Mouse (Mus musculus) heart, embryonic 14.5 days (tissue): Measurements from ENCODE around the gene Pard3b. TPM values are rescaled to one million over a fixed set of nuclear protein-coding genes. Genes with fewer than 3 reads are reported as not detected.

ENCODE experiments used
- ATAC-seq: fragments of 200-750 bp; cut with Nextera tagmentation; 2 replicates; pipeline ENCODE4 v1.8.0; 2017; ENCODE audit warnings: low read depth, moderate TSS enrichment; ENCODE audit not compliant: insufficient number of reproducible peaks, insufficient read depth, low FRiP score
- H3K27ac ChIP-seq, 2 experiments: fragments of 200-500 bp in 1 of 2; fragments of 300-500 bp in 1 of 2; sonication (generic) in 1 of 2; replicated peaks in 1 of 2; 2 replicates each; pipeline ENCODE4 v1.5.1; 2012 to 2014; ENCODE audit warnings: low read depth in 2 of 2, low read length in 2 of 2, control low read depth in 1 of 2, mild to moderate bottlenecking in 1 of 2, mixed read lengths in 1 of 2; ENCODE audit not compliant: control insufficient read depth in 1 of 2, insufficient read depth in 1 of 2
- H3K27me3 ChIP-seq: fragments of 300-500 bp; sonication (generic); 2 replicates; pipeline ENCODE4 v1.6.1; 2014; ENCODE audit warnings: mild to moderate bottlenecking, low read length, control low read depth; ENCODE audit not compliant: control insufficient read depth, insufficient read depth
- H3K36me3 ChIP-seq: fragments of 300-500 bp; sonication (generic); 2 replicates; pipeline ENCODE4 v1.6.1; 2014; ENCODE audit warnings: mild to moderate bottlenecking, control low read depth, low read length, mixed read lengths; ENCODE audit not compliant: control insufficient read depth, insufficient read depth
- H3K4me1 ChIP-seq, 2 experiments: fragments of 200-500 bp in 1 of 2; fragments of 300-500 bp in 1 of 2; sonication (generic) in 1 of 2; 2 replicates each; pipeline ENCODE4 v1.6.1; 2012 to 2014; ENCODE audit warnings: low read length in 2 of 2, control low read depth in 1 of 2, mixed read lengths in 1 of 2; ENCODE audit not compliant: control insufficient read depth in 2 of 2, insufficient read depth in 2 of 2
- H3K4me2 ChIP-seq: fragments of 300-500 bp; sonication (generic); 2 replicates; pipeline ENCODE4 v1.6.1; 2014; ENCODE audit warnings: mild to moderate bottlenecking, low read length
- H3K4me3 ChIP-seq, 2 experiments: fragments of 200-500 bp in 1 of 2; fragments of 300-500 bp in 1 of 2; sonication (generic) in 1 of 2; 2 replicates each; pipeline ENCODE4 v1.5.1; 2012 to 2014; ENCODE audit warnings: low read length in 2 of 2, mild to moderate bottlenecking in 2 of 2, control low read depth in 1 of 2, low read depth in 1 of 2, moderate library complexity in 1 of 2; ENCODE audit not compliant: control insufficient read depth in 1 of 2, insufficient read depth in 1 of 2
- H3K9ac ChIP-seq: fragments of 300-500 bp; sonication (generic); 2 replicates; pipeline ENCODE4 v1.6.1; 2014; ENCODE audit warnings: mild to moderate bottlenecking, low read length
- H3K9me3 ChIP-seq: fragments of 300-500 bp; sonication (generic); 2 replicates; pipeline ENCODE4 v1.6.1; 2016; ENCODE audit warnings: low read length, control low read depth; ENCODE audit not compliant: control insufficient read depth
- WGBS: fragments of 180-500 bp; shearing (Covaris S2); extraction: QIAGEN DNeasy Blood & Tissue Kit; methylation state at CpG from one replicate; pipeline ENCODE4 v1.1.7; 2014; 5-methylcytosine and 5-hydroxymethylcytosine counted together
- polyA plus RNA-seq: library from polyadenylated mRNA; unstranded; fragments of >200 nt; fragmentation: Nextera tagmentation; extraction: Ambion mirVana; gene quantifications from 2 replicates; pipeline ENCODE4 v1.2.1, GENCODE M21; 2014

Pard3b gene
- polyA plus RNA-seq, result 16.9 and 17.1 TPM in 2 replicates

DNA sequence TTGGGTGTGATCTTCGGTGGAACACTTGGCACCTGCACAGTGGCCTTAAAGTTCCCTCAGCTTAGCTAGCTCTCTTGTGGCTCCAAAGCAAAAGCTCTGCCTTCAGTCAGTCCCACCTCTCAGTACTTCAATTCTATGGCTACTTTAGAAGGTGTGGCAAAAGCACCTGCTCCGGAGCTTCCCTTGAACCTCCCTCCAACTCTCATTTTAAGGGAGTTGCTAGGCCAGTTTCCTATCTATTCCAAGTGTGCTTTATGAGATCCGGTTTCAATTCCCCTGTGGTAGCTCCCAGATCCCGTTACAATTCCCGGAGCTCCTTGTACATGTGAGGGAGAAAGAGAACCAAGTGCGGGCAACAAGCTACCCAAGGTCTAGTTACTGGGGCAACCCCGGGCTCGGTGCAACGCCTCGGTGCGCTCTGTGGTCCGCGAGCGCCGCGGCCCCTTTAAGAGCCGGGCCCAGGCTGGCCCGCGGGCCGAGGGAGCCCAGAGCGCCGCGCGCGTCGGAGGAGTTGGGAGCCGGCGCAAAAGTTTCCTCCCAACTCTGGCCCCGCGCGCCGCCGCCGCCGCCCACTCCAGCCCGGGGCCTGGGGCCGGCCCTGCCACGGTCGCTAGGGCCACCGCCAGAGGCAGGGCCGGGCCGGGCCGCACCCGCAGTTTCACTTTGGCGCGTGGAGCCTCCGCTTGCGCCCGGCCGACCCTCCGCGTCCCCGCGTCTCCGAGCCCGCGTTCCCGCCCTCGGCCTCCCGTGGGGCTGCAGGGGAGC, at the start of gene Pard3b:
Pard3b (plus strand) TSS at position 478 of the 765 bp plus-strand sequence.
- Histone ChIP-seq H3K27ac (peak within 1 kb of the TSS; percentile 0 to 66; a peak in 3 of 4 replicates), H3K9ac (peak within 1 kb of the TSS; percentile 95), H3K4me2 (peak within 1 kb of the TSS; percentile 85), H3K36me3 (no peaks in the 10 kb centered on the region), H3K27me3 (no peaks in the 10 kb centered on the region), H3K4me1 (peaks cover 9 to 11% of the 10 kb centered on the region in 2 experiments), H3K4me3 (peak within 1 kb of the TSS; percentile 76 to 99), H3K9me3 (no peaks in the 10 kb centered on the region)
- ATAC-seq, result peak; percentile 86
- under 1% methylated on average over 55 of the region's 60 CpGs for WGBS

DNA sequence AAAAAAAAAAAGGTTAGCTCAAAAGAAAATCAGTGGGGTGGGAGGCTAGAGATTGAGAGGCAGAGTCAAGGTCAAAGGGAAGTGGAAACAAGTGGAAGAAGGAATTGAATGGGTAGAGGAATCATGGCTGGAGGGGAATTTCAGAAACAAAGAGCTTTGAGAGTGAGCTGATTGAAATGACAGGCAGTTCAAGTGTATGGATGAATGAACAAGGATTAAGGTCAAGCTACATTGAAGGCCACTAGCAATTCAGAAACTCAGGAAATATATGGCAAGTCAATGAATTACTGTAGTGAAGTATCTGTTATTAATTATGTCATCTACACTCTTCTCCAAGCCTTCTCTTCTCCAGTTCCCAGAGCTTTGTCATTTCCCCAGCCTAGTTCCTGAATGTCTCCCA, 22.4 kb upstream of the Pard3b start:
- H3K9ac ChIP-seq, result no peak overlapping the region
- no peaks in the 10 kb centered on the region for H3K36me3 ChIP-seq
- no peak overlapping the region for H3K27ac ChIP-seq
- no peak overlapping the region for H3K4me2 ChIP-seq
- no peaks in the 10 kb centered on the region for H3K27me3 ChIP-seq
- no peaks in the 10 kb centered on the region for H3K4me1 ChIP-seq
- ATAC-seq, result no peak
- no peaks in the 10 kb centered on the region for H3K9me3 ChIP-seq
- H3K4me3 ChIP-seq, result no peak overlapping the region

DNA sequence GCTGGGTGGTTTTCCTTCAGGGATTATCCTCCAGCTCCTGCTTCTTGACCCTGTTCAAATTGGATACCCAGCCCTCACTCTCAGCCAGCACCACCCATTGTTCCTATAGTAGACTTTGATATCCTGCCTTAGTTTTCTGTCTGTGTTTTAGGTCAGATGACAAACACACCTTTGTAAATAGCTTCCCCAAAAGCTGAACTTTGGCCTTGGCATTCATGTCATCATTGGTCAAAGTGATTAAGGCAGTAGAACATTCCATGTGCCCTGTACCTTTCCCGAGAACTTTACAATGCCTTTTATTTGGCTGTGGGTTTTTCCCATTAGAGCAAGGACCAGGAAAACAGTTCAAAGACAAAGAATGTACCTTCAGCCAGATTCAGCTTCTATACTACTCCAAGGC, 18.0 kb upstream of the Pard3b start:
- WGBS, result 73% methylated on average over 1 of the region's 1 CpGs
- ATAC-seq, result no peak

DNA sequence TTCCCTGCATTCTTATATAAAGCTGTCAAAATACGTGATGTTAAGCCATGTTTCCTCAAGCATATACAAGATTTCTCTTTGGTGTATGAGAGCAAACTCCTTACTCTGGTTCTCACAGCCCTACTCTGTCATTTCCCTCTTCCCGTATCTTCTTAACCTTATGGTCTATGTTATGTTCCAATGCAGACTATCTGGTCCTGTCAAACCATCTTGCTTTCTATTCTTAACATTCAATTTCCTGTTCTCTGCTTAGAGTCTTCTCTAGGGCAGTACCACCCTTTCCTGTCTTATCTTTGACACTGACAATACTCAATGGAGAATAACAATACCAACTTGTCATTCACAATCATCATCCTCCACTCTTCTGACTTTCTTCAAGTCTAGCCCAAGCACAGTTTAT, 8.8 kb upstream of the Pard3b start:
- no peak overlapping the region for H3K9ac ChIP-seq
- H3K27me3 ChIP-seq, result no peaks in the 10 kb centered on the region
- H3K4me2 ChIP-seq, result no peak overlapping the region
- no peak for ATAC-seq
- H3K9me3 ChIP-seq, result no peaks in the 10 kb centered on the region
- no peaks in the 10 kb centered on the region for H3K36me3 ChIP-seq
- no peak overlapping the region for H3K27ac ChIP-seq
- H3K4me1 ChIP-seq, result no peaks in the 10 kb centered on the region
- 49% methylated on average over 2 of the region's 2 CpGs for WGBS
- no peak overlapping the region for H3K4me3 ChIP-seq

More for the DNA sequence above, 18.0 kb upstream of the Pard3b start:
- Histone ChIP-seq H3K9ac (no peak overlapping the region), H3K27me3 (no peaks in the 10 kb centered on the region), H3K4me3 (no peak overlapping the region), H3K4me2 (no peak overlapping the region), H3K4me1 (no peaks in the 10 kb centered on the region), H3K27ac (no peak overlapping the region), H3K9me3 (no peaks in the 10 kb centered on the region), H3K36me3 (no peaks in the 10 kb centered on the region)

DNA sequence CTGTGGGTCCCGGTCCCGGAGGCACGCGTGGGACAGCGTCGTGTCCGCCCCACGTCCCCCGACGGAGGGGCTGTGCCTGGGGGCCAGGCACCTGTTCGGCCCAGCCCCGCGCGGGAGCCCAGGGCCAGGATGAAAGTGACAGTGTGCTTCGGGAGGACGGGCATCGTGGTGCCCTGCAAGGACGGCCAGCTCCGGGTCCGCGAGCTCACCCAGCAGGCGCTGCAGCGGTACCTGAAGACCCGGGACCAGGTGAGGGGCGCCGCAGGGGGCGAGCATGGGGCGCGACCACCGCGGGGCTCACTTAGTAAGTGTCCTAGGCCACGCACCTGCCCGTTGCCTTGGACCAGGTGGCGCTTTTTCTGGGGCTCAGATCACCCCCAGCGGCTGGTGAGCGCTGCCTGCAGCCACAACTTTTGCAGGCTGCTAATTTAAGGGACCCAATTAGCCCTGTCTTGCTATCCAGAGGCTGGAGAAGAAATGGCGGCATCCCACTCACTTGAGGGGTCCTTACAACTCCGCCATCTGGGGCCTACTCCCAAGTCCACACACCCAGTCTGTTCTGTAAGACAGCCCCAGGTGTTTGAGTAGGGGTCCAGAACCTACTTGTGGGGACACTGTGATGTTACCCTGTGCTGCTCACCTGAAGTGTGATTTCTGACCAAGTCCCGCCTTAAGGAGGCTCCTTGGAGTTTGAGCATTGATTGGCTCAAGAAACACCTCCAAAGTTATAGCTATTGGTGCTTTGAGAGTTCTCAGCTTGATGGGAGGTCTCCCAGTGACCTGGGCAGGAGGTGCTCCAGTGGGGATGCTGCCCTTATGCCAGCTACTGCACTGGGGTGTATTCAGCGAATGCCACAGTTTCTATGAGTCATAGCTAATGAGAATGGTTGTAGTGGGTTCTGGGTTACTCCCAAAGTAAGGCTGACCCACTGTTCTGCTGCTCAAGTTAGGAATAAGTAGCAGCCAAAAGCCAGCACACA, 780 bp downstream of the Pard3b start:
- Histone ChIP-seq H3K9ac (peak overlapping the region; percentile 95), H3K36me3 (no peaks in the 10 kb centered on the region), H3K27me3 (no peaks in the 10 kb centered on the region), H3K4me1 (peaks cover 9 to 11% of the 10 kb centered on the region in 2 experiments), H3K4me2 (peak overlapping the region; percentile 85), H3K27ac (peak overlapping the region; percentile 0 to 66; a peak in 3 of 4 replicates), H3K4me3 (peak overlapping the region; percentile 76 to 99), H3K9me3 (no peaks in the 10 kb centered on the region)
- 3% methylated on average over 40 of the region's 40 CpGs for WGBS
- ATAC-seq, result peak; percentile 73

DNA sequence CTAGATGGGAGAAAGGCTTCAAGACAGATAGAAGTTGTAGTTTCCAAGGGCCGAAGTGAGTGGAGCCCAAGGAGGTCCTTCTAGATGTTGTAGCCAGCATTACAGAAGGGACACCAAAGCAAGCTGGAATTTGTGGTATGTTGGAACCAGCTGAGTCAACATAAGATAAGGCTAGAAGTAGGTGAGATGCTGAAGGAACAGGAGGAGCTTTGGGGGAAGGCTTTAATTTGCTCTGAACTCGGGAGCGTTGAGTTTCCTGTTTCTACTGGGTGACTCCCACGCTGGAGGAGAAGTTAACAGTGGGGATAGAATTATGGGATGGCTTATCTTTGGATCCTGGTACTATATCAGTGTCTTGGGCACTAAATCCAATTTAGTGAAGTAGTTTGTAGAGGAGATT, 3.3 kb downstream of the Pard3b start:
- no peaks in the 10 kb centered on the region for H3K27me3 ChIP-seq
- ATAC-seq, result no peak
- no peak overlapping the region for H3K4me3 ChIP-seq
- H3K9me3 ChIP-seq, result no peaks in the 10 kb centered on the region
- 12% methylated on average over 4 of the region's 4 CpGs for WGBS
- H3K4me1 ChIP-seq, result peaks cover 9 to 11% of the 10 kb centered on the region in 2 experiments
- no peaks in the 10 kb centered on the region for H3K36me3 ChIP-seq
- no peak overlapping the region for H3K9ac ChIP-seq
- no peak overlapping the region for H3K4me2 ChIP-seq
- H3K27ac ChIP-seq, result no peak overlapping the region

DNA sequence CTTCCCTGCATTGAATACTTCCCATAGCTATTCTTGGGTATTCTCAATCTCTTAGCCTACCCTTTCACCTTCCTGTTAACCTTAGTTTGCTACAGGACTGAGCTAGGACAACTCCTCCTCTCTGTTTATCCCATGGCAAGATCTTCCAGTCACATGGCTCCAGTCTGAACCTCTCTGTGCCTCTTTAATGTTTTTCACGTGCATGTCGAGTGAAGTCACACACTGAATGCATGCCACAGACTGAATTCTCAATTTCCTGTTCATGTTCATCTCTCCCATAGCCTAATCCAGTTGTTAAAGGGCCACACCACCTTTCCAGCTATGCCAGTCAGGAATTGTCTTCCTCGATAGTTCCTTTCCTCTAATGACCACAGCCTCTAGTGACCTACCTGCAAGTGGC, 6.4 kb downstream of the Pard3b start:
- H3K4me2 ChIP-seq, result no peak overlapping the region
- no peaks in the 10 kb centered on the region for H3K9me3 ChIP-seq
- no peaks in the 10 kb centered on the region for H3K36me3 ChIP-seq
- ATAC-seq, result no peak
- H3K4me1 ChIP-seq, result peaks cover 2 to 3% of the 10 kb centered on the region in 2 experiments; a peak in 2 of 4 replicates
- no peak overlapping the region for H3K27ac ChIP-seq
- no peak overlapping the region for H3K9ac ChIP-seq
- WGBS, result 58% methylated on average over 3 of the region's 3 CpGs
- no peaks in the 10 kb centered on the region for H3K27me3 ChIP-seq
- H3K4me3 ChIP-seq, result no peak overlapping the region
